Mouse (Mus musculus) megakaryocyte, embryonic 14.5 days (primary cell): ENCODE results near the gene Smg6.

Source experiments
- FLI1 ChIP-seq: IDR thresholded peaks from 2 replicates; pipeline ENCODE4 v1.6.1; 2012; ENCODE audit warnings: low read length, inconsistent platforms, mixed read lengths
- GATA1 ChIP-seq: IDR thresholded peaks from 3 replicates; pipeline ENCODE4 v1.6.1; 2012; ENCODE audit warnings: mixed read lengths, low read length, inconsistent platforms, borderline replicate concordance

DNA sequence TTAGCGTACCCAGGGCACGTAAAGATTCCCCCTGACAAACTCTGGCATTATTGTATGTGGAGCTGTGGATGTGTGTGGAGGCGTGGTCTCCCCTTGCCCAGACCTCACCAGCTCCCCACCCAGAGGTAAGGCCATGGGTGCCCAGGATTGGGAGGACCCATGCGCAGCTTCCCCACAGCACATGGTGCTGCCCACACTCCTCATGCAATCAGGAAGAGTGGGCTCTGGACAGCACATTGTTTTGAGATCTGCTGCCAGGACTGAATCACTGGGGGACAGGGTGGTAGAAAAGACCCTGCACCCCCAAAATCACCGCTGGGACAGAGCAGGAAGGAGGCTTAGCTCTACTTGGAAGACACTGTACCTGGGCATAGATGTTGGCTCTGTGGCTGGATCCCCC, 258.9 kb downstream of the Smg6 start:
- no peak for TF ChIP-seq GATA1
- TF ChIP-seq FLI1: no peak
